Mouse (Mus musculus): Measurements from ENCODE around the gene Zfp846.

The Zfp846 gene

DNA sequence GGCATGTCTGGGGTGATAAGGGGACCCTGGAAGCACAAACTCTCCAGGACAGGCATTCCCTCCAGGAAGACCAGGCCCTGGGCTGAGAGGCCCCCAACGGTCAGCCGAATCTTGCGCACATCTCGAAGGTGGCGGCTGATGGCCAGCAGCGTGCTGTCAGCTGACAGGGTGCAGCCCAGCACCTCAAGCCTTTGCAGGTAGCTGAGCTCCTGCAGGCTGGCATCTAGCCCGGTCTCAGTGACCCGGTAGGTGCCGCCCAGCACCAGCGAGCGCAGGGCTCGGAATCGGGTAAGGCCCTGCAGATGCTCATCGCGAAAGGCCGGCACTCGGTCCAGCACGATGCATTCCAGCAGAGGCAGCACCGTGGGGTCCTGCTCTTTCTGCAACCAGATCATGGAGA is 57.5 kb downstream of the Zfp846 start:
- DNase-seq (ENCODE audit: low spot score) = no peak

GRCm38 (mm10) chr9:20639486-20639885 is 58.4 kb downstream of the Zfp846 start:
- DNase-seq (ENCODE audit: low spot score) = no peak

GRCm38 (mm10) chr9:20641501-20641900 is 60.4 kb downstream of the Zfp846 start:
- DNase-seq (ENCODE audit: low spot score) = no peak

DNA sequence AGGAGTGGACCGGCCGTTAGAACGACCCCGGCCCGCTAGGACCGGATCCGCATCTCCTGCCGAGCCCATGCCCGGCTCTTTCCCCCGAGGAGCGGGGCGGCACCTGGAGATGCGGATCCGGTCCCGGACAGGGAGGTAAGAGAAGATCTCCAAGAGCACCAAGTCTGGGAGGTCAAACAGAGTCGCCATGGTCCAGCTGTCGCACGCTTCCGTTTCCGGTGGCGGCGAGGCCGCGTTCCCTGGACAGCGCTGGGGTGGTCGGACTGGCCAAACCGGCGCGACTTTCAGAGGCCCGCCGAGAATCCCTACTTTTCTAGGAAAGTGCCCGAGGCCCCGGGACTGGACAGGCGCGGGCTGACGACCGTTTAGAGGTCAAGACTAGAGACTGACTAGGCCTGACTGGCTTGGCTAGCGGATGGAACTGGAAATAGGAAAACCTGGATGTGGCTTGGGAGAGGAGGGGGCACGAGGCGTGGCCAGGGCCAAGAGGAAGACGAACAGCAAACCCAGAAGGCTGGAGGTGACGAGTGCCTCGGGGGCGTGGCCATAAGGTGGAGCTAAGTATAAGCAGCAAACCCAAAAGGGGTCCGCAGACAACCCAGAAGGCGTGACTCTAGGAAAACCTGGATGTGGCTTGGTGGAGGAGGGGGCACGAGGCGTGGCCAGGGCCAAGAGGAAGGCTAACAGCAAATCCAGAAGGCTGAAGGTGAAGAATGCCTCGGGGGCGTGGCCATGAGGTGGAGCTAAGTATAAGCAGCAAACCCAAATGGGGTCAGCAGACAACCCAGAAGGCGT is 61.2 kb downstream of the Zfp846 start, which contains the start of gene Ubl5:
Gene Ubl5, plus strand, starts transcription at position 778 of the 795 bp plus-strand sequence.
- peak; percentile 99 for DNase-seq (ENCODE audit: low spot score)

GRCm38 (mm10) chr9:20642896-20643466 is 61.9 kb downstream of the Zfp846 start:
- DNase-seq (ENCODE audit: low spot score) = peak; percentile 97

DNA sequence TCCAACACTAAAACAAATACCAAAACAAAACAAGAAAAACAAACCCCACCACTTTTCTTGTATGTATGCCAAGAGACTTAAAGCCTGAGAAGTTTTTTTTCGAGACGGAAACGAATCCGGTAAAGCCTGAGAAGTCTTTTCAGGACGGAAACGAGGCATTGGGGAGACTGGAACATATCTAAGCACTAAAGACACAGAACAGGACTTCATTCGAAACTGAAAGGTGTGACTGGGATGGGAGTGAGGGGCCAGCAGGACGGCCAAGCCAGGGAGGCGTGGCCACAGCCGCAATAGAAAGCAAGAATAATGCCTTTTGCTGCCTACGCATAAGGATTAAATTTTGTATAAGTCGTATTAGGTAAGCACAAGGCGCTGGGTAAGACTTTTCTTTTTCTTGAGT is 62.7 kb downstream of the Zfp846 start:
- DNase-seq (ENCODE audit: low spot score) = no peak

- peak; percentile 92 for DNase-seq (ENCODE audit: low spot score)
These were observed 63.4 kb downstream of the Zfp846 start, which contains the start of gene Fbxl12 for GRCm38 (mm10) chr9:20644360-20645081. Gene Fbxl12 (minus strand): TSS chr9:20644767.

- DNase-seq (ENCODE audit: low spot score) = peak; percentile 33
These were observed 64.0 kb downstream of the Zfp846 start for GRCm38 (mm10) chr9:20645121-20645520.

GRCm38 (mm10) chr9:20651602-20652259 is 70.6 kb downstream of the Zfp846 start, which contains the start of gene Pin1:
Gene Pin1 (plus strand): TSS chr9:20652095.
- peak; percentile 98 for DNase-seq (ENCODE audit: low spot score)

DNA sequence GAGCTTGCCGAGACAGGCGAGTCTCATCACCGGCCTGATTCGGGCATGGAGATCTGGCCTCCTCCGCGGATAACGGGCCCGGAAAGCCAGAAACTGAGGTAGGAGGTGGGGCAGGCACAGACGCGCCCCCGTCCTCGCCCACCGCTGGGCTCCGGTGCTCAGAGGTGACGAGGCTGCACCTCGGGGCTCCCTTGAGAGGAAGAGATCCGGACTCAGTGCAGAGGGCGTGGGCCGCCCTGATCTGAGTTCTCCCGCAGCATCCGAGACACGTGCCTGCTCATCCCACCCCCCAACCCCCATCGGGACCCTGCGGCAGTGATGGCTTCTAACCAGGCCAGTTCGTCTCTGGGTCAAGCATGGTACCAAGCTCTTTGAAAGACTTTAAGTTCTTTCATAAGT is 71.2 kb downstream of the Zfp846 start:
- DNase-seq (ENCODE audit: low spot score) = peak; percentile 18

DNA sequence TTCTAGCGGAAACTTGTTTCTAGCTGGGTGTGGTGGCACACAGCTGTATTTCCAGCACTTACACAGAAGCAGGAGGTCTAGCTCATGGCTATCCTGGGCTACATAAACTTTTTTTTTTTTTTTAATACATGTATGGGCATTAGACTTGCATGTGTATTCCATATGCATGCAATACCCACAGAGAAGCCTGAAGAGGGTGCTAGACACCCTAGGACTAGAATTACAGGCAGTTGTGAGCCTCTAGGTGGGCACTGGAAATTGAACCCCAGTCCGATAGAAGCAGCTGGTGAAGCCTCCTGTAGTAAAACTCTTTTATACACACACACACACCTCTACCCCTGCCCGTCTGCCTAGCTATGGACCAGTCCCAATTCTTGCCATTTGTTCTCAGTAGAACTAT is 72.8 kb downstream of the Zfp846 start:
- no peak for DNase-seq (ENCODE audit: low spot score)

Data from embryo, embryonic 10 days (tissue).